Mouse (Mus musculus) adrenal gland, postnatal 25 days (tissue): ENCODE data around the gene Capg. TPM values are rescaled to one million over a fixed set of nuclear protein-coding genes. Genes with fewer than 3 reads are reported as not detected.
A peak's percentile ranks its signal among the peaks of the same experiment; 100 is the strongest.

Experiments used
- DNase-seq: peaks from one replicate; pipeline ENCODE4 v3.0.0; 2021; ENCODE audit warnings: mixed read lengths
- long read RNA-seq: library from polyadenylated mRNA; stranded (forward); transcript quantifications from one replicate; pipeline ENCODE4 v2.0.0, GENCODE M21; 2021
- total RNA-seq: library from RNA; stranded (reverse); gene quantifications from 2 replicates; pipeline ENCODE4 v1.2.3, GENCODE M21; 2021

Capg gene
- 30.3 and 48.1 TPM in 2 replicates for total RNA-seq
- long read RNA-seq, transcript Capg-201 (10 exons, 1,247 nt) = major isoform, 24 of 27 reads
- long read RNA-seq, partial matches to known transcripts = 2 of 27 reads
- long read RNA-seq, other reads (novel, unspliced or antisense) = 0 of 27 reads

DNA sequence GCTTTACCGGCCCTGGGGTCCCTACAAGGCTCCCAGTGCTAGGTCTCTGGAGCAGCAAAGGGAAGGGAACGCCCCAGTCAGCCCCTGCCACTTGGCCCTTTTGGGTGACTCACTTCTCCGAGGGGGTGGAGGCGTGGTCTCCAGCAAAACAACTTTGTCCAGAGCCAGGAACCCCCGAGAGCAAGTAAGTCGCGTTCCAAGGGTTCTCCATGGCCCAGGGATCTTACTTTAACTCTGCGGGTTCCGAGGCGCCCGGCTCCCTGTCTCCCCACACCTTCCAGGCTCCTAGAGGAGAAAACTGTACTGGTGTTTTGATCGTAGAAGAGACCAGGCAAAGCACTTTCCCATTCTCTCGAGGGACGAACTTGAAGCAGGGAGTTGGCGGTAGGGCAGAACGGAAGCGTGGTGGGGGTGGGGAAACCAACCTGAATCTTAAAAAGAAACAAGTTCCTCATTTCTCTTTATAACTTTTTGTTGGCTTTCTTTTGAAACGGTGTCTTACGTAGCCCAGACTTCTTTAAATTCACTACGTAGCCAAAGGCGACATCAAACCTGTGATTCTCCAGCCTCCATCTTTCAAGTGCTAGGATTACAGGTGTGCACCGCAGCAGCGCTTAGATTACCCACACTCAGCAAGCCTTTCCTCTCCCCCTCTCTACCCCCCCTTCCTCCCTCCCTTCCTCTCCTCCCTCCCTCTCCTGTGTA, at the start of gene Capg:
Gene Capg (plus strand): TSS at position 109 of the 705 bp plus-strand sequence.
- DNase-seq = peak; percentile 71

DNA sequence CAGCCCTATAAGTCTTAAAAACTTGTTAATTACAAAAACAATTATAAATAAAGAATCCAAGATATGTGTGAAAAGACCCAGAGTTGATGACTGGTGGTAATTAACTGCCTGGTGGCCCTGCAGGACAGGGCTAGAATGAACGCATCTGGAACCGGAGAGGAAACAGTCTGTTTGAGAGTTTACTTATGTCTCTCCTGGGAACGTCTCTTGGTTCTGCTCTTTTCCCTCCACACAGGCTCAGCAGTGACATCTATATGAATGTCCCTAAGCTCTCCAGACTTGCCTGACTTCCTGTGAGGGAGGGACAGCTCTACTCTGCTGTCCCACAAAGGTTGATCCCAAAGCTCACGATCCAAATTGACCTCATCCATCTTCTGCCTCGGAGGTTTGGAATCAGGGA, 45.2 kb upstream of the Capg start:
- DNase-seq = no peak

DNA sequence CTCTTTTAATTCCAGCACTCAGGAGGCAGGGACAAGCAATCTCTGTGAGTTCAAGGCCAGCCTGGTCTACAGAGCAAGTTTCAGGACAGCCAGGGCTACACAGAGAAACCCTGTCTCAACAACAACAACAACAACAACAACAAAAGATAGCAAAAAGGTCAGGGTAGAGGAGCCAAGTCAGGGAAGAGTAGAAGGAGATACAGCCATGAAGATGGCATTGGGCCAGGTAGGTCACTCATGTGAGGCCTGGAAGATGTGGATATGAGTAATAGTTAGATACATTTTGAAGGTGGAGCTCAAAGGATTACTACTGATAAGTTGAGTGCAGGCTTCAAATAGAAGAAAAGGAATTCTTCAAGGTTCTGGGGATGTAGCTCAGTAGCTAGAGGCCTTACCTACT, 40.9 kb upstream of the Capg start:
- DNase-seq = no peak

DNA sequence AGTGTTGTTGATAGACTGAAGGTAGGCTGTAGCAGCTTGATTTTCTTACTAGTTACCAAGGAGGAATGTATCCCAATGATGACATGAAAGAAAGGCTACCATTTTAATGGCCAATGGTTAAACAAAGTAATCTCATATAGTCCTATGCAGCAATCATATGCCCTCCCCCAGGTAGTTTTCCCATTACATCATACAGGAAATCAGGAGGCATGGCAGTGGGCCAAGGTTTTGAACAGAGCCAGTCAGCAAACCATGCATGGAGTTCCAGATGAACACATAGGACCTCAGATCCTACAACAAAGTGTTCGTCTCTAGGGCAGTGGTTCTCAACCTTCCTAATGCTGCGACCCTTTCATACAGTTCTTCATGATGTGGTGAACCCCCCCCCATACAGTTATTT, 40.3 kb upstream of the Capg start:
- peak; percentile 59 for DNase-seq

DNA sequence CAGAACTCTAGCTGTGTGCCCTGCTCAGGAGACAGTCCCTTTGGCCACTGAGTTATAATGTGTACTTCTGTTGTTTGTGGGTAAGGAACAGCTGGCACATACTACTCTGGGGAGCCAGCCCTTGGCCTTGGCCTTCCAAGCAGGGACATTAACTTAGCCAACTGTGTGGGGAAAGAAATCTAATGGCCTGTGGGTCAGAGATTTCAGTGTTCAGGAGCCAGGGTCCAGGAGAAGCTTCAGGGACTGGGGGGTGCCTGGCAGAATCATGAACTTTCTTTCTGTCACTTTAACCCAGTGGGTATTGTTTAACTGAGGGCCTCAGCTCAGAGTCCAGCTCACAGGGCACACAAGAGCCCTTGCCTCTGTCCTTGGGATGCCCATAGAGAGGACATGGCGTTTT, 38.1 kb upstream of the Capg start:
- DNase-seq = no peak

DNA sequence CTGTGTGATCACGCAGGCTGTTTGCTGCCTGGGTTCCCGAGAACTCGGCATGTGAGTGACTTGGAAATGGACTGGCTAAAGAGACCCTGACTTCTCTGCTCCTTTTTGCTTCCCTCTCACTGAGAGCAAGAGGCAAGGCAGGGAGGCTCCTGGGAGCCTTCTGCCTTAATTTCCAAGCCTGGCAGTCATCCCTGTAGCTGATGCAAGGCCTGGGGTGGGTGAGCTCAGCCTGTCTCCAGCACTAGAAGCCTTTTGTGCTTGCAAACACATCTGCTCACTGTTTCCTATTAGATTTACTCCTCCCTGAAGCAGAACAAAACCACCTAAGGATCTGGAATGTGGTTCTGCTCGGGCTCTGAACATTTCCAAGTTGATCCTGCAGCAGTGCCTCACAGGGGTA, 35.6 kb upstream of the Capg start:
- DNase-seq = no peak

DNA sequence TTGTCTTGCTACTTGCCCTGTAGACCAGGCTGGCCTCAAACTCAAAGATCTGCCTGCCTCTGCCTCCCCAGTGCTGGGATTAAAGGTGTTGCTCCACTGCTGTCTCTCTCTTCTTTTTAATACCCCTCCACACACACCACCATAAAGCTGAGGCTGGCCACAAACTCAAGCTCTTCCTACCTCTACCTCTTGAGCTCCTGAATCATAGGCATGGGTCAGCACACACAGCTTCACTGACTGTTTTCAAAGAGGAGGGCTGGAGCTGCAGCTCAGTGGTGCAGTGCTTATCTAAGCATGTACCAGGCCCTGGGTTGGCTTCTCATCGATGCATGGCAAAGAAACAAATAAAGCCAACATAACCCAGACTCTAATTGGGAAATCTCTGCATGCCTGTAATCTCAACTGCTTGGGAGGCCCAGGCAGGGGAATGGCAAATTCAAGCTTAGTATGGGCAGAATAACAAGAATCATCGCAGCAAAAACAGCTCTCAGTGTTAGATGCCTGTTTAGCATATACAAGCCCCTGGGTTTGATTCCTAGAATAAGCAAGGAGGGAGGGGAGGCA, 34.2 kb upstream of the Capg start:
- DNase-seq = no peak

DNA sequence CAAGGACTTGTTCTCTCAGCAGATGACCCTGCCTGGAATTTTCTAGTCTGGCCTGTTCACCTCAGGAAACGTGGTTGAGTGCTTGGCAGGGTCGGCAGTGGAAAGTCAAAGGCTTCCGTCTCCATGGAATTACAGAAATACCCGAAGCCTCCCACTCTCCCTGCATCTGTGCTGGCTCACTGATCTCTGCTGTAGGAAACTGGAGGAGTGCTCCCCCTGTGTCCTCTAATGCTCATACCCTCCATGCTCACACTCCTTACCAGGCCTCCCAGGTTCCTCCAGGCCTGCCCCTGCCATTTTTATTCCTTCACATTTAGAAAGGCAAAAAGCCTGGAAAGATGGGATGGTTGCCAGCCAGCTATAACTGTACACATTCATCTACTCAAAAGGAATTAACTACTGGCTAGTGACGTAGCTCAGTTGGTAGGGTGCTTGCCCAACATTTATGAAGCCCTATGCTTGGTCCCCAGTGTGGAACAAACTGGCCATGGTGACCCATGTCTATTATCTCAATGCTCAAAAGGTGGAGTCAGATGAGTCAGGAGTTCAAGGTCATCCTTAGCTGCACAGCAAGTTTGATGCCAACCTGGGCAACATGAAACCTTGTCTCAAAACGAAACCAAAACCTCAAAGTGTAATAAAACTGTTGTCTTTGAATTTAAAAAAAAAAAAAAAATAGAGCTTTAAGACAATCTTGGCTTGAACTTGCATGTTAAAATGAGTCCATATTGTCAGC, 33.3 kb upstream of the Capg start:
- DNase-seq = no peak

DNA sequence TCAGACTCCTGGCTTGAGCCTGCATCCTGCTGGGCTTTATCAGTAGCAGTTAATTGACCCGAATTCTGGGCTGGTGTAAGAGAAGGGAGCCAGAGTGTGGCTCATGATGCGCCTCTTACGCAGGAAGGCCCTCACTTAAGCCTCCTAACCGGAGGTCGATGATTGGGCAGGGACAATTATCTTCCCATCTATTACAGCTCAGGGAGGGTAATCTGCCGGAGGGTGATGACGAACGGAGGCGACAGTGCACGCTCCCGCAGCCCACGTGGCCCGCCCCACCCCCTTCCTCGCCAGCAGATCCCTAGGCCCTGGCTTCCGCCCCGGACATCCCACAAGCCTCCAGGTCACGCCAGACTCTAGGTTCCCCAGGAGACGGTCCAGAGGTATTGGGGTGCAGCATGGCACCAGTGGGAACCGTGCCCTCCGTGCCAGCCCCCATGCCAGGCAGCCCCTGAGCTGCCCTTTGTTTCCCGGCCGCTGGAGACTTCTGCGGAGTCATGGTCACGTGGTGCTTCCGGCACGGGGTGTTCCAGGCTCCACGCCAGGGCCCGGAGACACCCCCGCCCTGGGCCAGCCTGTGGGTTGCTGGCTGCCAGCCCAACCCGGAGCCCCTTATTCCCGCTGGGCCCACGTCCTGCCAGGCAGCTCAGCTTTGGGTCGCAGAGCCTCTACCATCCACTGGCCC, 31.7 kb upstream of the Capg start:
- DNase-seq = peak; percentile 88

DNA sequence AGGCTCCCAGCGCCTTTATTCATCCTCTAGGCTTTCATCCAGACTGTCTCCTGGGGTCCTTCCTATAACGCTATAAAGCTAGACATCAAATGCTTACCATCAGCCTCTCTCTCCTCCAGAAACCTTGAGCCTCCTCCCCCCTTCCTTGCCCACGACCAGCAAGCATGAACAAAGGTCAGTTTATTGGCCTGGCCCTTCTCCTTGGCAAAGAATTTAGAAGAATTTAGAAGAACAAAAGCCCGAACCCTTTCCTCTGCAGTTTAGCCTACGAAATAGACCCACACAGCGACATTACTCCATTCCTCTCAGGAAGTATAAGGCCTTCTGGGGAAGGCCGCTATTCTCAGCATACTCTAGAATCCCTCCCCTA, 31.1 kb upstream of the Capg start:
- no peak for DNase-seq

DNA sequence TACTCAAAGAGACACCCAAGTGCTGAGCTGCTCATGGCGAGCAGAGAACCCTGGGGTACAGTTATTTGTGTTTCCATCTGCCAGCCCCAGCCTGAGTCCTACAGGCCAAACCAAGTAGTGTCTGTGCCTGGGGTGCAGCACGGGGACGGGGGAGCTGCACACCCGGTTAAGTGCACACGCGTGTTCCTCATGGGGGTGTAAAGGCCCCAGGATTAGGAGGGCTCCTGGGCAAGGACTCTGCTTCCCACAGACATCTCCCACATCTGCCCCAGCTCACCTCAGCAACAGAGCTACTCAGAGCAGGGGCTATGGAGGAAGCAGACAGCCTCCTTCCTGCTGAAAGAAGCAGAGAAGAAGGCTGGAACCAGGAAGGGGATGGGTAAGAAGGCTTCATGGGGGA, 28.5 kb upstream of the Capg start:
- no peak for DNase-seq

DNA sequence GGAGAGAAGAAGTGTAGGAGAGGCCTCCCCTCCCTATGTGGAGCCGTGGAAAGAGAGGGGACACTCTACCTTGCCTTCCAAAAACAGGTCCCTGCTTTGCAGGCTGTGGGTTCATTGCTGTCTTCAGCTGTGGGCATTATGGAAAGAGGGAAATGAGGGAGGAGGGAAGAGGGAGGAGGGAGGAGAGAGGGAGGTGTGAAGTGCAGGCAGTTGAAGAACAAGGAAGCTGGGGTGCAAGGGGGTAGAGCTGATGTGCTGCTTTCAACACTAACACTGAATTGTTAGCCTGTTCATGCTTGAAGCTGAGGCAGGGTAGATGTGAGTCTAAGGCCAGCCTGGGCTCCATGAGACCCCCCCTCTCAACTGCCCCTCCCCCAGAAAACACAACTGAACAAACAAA, 25.3 kb upstream of the Capg start:
- DNase-seq = no peak

DNA sequence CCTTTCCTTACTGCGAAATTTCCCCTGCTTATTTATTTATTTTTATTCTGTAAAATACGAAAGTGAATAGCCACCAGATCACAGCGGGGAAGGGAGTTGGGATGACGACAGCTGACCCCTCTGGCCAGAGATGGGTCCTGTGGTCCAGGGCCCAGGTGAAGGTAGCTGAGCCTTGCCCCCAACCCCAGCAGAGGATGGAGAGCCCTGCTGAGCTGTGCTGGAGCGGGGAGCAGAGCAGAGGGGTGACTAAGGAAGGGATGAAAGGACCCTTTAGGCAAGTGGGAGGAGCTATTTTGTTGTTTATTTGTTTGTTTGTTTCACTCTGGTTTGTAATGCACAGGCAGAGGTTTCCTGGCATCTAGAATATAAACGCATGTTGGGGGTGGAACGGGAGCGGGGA, 24.9 kb upstream of the Capg start:
- DNase-seq = no peak

DNA sequence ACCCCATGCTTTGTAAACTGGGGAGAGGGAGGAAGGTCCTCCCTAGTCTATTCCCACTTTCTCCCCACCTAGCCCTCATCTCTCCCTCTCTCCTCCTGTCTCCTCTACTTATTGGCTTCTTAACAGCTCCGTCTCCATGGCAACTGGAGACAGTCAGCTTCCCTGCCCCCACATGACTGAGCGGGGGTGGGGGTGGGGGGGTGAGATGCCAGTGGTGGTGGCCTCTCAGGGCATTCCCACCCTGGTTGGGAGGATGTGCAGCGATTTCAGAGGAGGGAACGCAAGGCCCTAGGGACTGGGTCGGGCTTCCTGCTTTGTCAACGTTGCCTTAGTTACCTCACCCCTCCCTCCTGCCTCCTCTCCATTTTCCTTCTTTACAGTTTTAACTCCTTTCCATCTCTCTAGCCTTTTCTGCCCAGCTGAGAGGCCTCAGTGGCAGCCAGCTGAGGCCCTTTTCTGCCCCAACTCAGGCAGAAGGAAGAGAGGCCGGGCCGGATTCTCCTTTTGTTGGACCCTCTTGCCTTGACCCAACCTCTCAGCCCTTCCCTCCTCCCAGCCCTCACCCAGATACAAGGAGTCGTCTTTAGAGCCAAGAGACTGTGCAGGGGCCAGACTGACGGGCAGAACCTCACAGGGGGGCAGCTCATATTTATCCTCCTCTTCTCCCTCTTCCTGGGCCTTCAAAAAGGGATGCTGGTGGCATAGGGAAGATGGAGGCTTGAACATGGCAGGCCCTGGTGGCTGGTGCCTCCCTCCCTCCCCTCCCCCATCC, 24.1 kb upstream of the Capg start:
- DNase-seq = no peak

DNA sequence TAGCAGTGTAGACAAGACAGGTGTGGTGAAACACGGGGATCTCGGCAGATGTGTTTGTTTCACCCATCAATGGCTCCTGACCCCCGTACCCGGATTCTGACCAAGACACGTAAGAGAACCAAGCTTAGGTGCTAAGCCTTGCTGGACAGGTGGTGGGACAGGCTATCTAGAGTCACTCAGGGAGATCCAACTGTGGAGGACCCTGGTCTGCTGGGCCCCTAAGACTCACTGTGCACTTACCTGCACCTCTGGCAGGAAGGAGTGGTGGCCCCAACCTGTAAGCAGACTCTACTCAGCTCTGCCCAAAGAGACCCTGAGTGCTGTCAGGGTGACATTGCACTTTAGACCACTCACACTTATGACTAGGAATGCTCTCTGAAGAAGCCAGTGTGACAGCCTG, 23.3 kb upstream of the Capg start:
- no peak for DNase-seq

DNA sequence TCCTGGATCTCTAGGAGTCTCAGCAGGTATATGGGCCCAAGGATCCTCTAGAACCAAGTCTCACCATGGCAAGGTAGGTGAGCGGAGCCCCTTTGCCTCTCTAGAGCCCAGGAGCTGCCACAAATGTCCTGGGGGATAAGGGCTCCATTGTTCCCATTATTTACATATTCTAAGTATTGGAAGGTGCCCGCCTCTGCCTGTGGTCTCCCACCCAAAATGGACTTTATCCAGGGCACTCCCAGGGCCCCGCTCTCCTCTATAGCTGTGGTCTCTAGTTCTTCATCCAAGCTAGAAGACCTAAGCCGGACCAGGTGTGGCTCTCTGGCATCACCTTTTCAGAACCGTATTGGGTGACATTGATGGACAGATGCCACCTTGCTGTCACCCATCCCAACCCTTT, 22.6 kb upstream of the Capg start, which contains the start of gene Sh2d6:
Gene Sh2d6 (minus strand): TSS at position 101 of the 400 bp plus-strand sequence.
- DNase-seq = no peak

DNA sequence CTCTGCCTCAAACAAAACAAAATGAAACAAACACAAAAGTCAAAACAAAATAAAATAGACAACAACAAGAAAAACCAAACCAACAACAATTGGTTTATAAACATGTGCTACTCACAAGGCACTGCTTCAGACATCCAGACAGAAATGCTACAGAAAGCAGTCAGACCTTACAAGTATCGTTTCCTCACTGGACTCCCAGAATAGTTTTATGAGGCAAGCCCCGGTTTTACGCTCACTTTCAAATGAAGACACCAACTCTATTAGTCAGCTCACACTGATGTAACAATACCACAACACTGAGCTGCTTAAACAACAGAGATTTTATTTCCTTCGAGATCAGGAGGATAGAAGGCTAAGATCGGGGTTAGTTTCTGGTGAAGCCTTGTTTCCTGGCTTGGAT, 21.9 kb upstream of the Capg start:
- DNase-seq = no peak

DNA sequence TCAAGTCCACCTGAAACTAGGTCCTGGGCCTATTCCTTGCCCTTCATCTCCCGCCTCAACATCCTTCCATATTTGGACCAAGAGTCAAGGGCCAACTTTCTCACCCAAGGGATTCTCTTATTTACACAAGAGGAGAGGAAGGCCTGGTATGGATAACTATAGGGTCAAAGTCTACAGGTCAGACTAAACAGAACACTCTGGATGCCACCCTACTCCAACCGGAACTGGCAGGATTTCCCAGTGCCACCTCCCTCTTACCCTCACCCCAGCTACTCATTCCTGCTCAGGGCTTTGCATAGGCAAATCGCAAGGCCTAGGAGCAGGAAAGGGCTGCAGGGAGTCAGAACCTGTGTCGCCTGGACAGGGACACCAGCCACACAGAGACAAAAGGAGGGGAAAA, 21.0 kb upstream of the Capg start:
- no peak for DNase-seq

DNA sequence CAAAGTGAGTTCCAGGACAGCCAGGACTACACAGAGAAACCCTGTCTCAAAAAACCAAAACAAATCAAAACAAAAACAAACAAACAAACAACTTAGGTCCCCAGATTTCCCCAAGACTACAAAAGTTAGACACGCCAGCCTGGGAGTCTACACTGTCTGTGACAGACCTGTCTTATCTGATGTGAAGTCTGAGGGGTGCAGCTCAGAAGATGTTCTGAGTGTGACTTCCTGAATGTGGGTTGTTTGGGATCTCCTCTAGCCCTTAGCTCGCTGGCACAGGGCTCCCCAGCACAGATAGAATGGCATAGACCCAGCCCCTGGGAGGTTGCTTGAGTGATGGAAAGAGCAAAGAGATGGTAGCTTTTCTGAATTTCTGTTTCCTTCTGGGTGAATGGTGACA, 20.0 kb upstream of the Capg start:
- no peak for DNase-seq

DNA sequence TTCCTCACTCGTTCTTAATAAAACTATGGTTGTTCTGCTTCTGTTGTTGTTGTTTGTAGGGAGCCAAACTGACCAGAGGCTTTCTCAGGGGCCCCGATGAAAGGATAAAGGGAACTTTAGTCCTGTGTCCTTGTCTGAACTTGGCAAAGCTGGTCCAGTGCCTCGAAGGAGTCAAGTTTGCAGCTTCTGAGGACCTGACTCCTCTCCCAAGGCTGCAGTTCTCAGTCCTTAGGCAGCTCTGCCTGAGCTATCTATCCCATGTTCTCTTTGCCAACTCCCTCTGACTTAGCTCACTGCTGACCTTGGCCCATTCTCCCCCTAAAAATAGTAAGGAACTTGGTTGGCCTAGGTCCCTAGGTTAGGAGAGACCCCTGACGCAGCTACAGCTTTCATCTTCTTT, 17.1 kb upstream of the Capg start:
- no peak for DNase-seq

DNA sequence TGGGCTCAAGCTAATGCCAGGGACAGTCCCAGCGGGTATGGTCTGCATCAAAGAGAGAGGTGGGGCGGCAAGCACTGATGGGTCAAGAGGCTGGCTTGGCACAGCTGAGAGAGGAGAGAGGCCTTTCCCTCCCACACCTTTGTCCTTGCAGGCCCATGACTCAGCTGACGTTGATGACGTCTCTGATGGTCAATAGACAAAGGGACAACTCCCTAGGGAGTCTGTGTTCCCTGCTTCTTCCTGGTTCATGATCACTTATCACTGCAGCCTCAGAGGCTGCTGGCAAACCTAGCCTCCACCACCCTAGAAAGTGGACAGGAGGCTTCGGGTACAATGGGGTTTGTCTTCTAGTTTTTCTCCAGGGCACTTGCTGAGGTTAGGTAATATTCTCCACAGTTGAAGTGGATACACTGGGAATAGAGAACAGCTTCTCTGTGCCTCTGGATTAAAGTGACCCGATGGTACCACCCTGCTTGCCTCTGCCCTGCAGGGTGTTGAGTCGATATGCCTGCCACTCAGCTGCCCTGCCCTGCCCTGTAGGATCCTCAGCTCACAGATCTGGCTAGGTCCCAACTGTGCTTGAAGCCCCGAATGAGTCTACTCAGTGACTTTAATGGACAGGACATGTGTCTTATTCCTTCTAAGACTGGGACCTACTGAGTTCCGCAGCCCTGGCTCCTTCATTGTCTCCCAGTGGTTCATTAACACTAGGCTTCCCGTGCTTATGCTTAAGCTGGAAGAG, 15.6 kb upstream of the Capg start:
- peak; percentile 55 for DNase-seq
